Mouse (Mus musculus) CD4-positive helper T cell, adult 2 months (primary cell): Measurements from ENCODE around the gene Btbd17.
A peak's percentile ranks its signal among the peaks of the same experiment; 100 is the strongest.

Experiments used
- DNase-seq: peaks from one replicate; pipeline ENCODE4 v3.0.0-alpha.2; 2012; ENCODE audit warnings: low read depth, missing footprints, low spot score

Gene Btbd17

GRCm38 (mm10) chr11:114764820-114765818, 30.6 kb downstream of the Btbd17 start, which contains the start of gene Kif19a:
Kif19a (plus strand) TSS chr11:114765388.
- DNase-seq = peak; percentile 43

- no peak for DNase-seq
Measured at GRCm38 (mm10) chr11:114747564-114748138, 48.1 kb downstream of the Btbd17 start.

GRCm38 (mm10) chr11:114745134-114745533, 50.6 kb downstream of the Btbd17 start:
- DNase-seq = peak; percentile 74

GRCm38 (mm10) chr11:114741451-114741850, 54.3 kb downstream of the Btbd17 start:
- no peak for DNase-seq
